Mouse (Mus musculus): ENCODE measurements around the gene Tle6.

- TF ChIP-seq POLR2A (IDR thresholded peaks at IDR 0.05; ENCODE audit: insufficient read depth, low read length) (no peak), EP300 (IDR thresholded peaks at IDR 0.05; ENCODE audit: insufficient read depth, low read depth, low read length) (no peak), CTCF (IDR thresholded peaks at IDR 0.05; ENCODE audit: low read depth, low read length) (no peak)
Observed at GRCm38 (mm10) chr10:81591846-81592245, 9.0 kb downstream of the Tle6 start.

Data from ES-Bruce4 (cell line).